Mouse (Mus musculus) lung, postnatal 0 days (tissue): ENCODE data around the gene Mydgf. TPM values are rescaled to one million over a fixed set of nuclear protein-coding genes. Genes with fewer than 3 reads are reported as not detected.

Experiments used
- ATAC-seq: fragments of 200-750 bp; cut with Nextera tagmentation; 2 replicates; pipeline ENCODE4 v1.8.0; 2017; ENCODE audit warnings: moderate library complexity
- DNase-seq: peaks from one replicate; pipeline ENCODE4 v3.0.0-alpha.2; 2016; ENCODE audit warnings: low spot score
- H3K27ac ChIP-seq: fragments of 300-500 bp; sonication (generic); 2 replicates; pipeline ENCODE4 v1.5.1; 2014; ENCODE audit warnings: antibody characterized with exemption, mild to moderate bottlenecking, low read length, mixed read lengths
- H3K27me3 ChIP-seq: fragments of 300-500 bp; sonication (generic); replicated peaks from 2 replicates; pipeline ENCODE4 v1.6.1; 2014; ENCODE audit warnings: low read length, mixed read lengths; ENCODE audit not compliant: insufficient read depth
- H3K36me3 ChIP-seq: fragments of 300-500 bp; sonication (generic); 2 replicates; pipeline ENCODE4 v1.6.1; 2014; ENCODE audit warnings: low read length, mixed read lengths; ENCODE audit not compliant: insufficient read depth
- H3K4me1 ChIP-seq: fragments of 300-500 bp; sonication (generic); 2 replicates; pipeline ENCODE4 v1.6.1; 2014; ENCODE audit warnings: antibody characterized with exemption, low read depth, low read length, mixed read lengths; ENCODE audit not compliant: insufficient read depth
- H3K4me2 ChIP-seq: fragments of 300-500 bp; sonication (generic); replicated peaks from 2 replicates; pipeline ENCODE4 v1.6.1; 2014; ENCODE audit warnings: low read depth, mild to moderate bottlenecking, low read length, moderate library complexity, mixed read lengths
- H3K4me3 ChIP-seq: fragments of 300-500 bp; sonication (generic); 2 replicates; pipeline ENCODE4 v1.5.1; 2014; ENCODE audit warnings: low read depth, low read length
- H3K9ac ChIP-seq: fragments of 300-500 bp; sonication (generic); replicated peaks from 2 replicates; pipeline ENCODE4 v1.6.1; 2014; ENCODE audit warnings: low read depth, mild to moderate bottlenecking
- H3K9me3 ChIP-seq: fragments of 300-500 bp; sonication (generic); 2 replicates; pipeline ENCODE4 v1.6.1; 2016; ENCODE audit warnings: low read length, mixed read lengths
- CTCF ChIP-seq: IDR thresholded peaks from 2 replicates; pipeline ENCODE4 v1.5.1; 2016; ENCODE audit warnings: antibody characterized with exemption, mild to moderate bottlenecking
- EP300 ChIP-seq: IDR thresholded peaks from 2 replicates; pipeline ENCODE4 v1.6.1; 2016; ENCODE audit warnings: antibody characterized with exemption, mild to moderate bottlenecking, control low read depth
- WGBS: fragments of 180-500 bp; shearing (Covaris S2); extraction: QIAGEN DNeasy Blood & Tissue Kit; methylation state at CpG from one replicate; pipeline ENCODE4 v1.1.7; 2014; 5-methylcytosine and 5-hydroxymethylcytosine counted together
- polyA plus RNA-seq: library from polyadenylated mRNA; unstranded; fragments of >200 nt; fragmentation: Nextera tagmentation; extraction: Ambion mirVana; gene quantifications from 2 replicates; pipeline ENCODE4 v1.2.1, GENCODE M21; 2015

Gene Mydgf
- polyA plus RNA-seq, 1 experiment from 2014 or later = 71.2 TPM

DNA sequence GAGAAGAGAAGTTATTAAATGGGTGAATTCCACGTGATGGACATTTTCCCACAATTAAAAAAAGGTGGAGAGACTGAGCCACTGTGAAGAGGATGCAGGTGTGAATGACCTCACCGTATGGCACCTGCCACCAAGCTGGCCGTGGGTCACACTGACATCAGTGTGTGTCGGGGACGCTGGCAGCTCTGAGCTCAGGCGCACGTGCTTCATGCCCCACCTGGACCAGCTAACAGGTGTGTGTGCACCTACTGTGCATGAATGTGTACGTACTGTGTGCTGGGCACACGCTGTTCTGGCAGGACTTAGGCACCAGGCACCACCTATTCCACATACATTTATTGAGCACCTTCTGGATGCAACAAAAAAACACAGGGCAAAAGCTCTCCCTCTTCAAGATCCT lies 39.2 kb downstream of the Mydgf start:
- Histone ChIP-seq H3K4me3 (no peak overlapping the region), H3K27me3 (peaks cover 43% of the 10 kb centered on the region), H3K9ac (no peak overlapping the region), H3K27ac (no peak overlapping the region), H3K9me3 (no peaks in the 10 kb centered on the region), H3K4me2 (no peak overlapping the region), H3K36me3 (no peaks in the 10 kb centered on the region), H3K4me1 (peaks cover 8% of the 10 kb centered on the region)
- ATAC-seq = no peak
- TF ChIP-seq EP300 = no peak
- TF ChIP-seq CTCF = no peak
- no peak for DNase-seq
- 67% methylated on average over 9 of the region's 9 CpGs for WGBS

DNA sequence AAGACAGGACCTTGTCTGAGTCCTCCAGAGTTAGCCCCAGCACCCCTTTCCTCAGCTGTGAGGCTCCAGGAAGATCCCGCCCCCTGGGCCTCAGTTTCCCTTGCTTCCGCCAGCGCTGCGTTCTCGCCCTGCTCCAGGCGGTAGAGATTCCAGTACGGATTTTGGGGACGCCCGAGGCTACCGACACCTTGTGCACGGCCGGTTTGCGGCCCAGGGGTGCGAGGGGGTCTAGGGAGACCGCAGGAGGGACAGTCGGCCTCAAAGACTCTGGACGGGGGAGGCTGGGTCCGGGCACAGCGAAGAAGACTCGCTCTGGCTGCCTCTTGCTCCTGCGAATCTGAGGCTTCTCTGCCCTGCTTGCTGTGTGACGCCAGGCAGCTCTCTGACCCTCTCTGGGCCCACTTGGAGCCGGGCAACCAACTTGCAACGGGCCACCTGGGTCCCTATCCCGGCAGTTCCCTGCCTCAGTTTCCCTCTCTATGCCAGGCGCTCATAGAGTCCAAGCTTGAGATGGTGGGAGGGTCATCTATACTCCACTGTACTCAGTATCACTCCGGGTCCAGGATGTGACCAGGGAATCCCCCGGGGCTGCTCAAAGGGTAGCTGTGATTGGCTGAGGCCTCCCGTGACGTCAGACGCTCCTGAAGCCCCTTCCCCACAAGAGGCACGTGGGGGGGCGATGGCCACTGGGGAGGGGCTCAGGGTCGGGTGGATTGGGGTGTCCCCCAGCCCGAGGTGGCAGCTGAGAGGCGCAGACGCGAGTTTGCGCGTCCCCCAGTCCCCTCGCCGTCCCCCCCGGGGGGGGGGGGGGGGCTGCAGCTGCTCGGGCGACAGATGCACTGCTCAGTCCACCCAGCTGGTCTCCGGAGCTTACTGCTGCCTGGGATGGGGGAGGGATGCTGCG lies 41.8 kb downstream of the Mydgf start:
- ATAC-seq = no peak
- WGBS = 1% methylated on average over 39 of the region's 47 CpGs
- H3K4me3 ChIP-seq = peak overlapping the region; percentile 10; the same call in 1 of the 2 replicates
- no peak for DNase-seq
- H3K4me1 ChIP-seq = peaks cover 8% of the 10 kb centered on the region
- TF ChIP-seq EP300 (no peak), CTCF (no peak)
- no peak overlapping the region; the same call in 1 of the 2 replicates for H3K9ac ChIP-seq
- H3K9me3 ChIP-seq = no peaks in the 10 kb centered on the region
- peak overlapping the region; percentile 52 for H3K4me2 ChIP-seq
- H3K27ac ChIP-seq = no peak overlapping the region
- no peaks in the 10 kb centered on the region for H3K36me3 ChIP-seq
- peaks cover 31% of the 10 kb centered on the region; the same call in 1 of the 2 replicates for H3K27me3 ChIP-seq

DNA sequence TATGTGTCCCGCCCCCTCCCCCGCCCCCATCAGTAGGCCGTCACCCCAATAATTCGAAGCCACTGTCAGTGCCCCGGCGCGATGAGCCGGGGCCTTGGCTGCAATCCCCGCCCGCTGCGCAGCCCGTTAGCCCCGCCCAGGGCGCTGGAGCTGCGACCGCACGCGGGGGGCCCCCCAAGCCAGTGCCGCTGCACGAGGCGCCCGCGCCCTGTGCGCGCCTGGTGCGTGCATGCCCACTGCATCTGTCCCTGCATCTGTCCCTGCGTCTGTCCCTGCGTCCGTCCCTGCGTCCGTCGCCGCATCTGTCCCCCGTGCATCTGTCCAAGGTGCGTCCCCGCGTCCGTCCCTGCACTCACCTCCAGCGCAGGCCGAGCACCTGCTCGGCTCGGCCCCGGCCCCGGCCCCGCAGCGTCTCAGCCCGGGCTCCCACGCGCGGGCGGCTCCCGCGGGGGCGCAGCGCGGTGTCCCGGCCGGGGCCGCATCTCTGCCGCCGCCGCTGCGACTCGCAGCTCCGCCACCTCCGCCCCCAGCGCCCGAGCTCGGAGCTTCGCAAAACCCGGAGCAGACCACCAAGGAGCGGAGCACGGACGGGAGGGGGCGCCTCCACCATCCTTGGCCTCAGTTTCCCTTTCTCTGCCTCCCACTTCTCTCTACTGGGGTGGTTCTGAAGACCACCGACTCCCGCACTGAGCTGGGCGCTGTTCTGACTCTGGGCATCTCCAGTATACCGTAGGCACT lies 43.7 kb downstream of the Mydgf start, which contains the start of gene Sema6b:
TSS of gene Sema6b (minus strand) at position 486 of the 738 bp plus-strand sequence.
- ATAC-seq (peak; percentile 44), DNase-seq (no peak)
- no peak within 1 kb of the TSS for H3K9ac ChIP-seq
- WGBS = 2% methylated on average over 44 of the region's 79 CpGs
- peak within 1 kb of the TSS; percentile 97 for H3K4me2 ChIP-seq
- no peaks in the 10 kb centered on the region for H3K36me3 ChIP-seq
- no peaks in the 10 kb centered on the region for H3K9me3 ChIP-seq
- H3K27ac ChIP-seq = no peak within 1 kb of the TSS
- H3K27me3 ChIP-seq = peaks cover 31% of the 10 kb centered on the region; the same call in 1 of the 2 replicates
- peaks cover 8% of the 10 kb centered on the region for H3K4me1 ChIP-seq
- H3K4me3 ChIP-seq = peak within 1 kb of the TSS; percentile 60
- TF ChIP-seq CTCF = peak; percentile 20; the same call in 1 of the 2 replicates
- TF ChIP-seq EP300 = no peak

DNA sequence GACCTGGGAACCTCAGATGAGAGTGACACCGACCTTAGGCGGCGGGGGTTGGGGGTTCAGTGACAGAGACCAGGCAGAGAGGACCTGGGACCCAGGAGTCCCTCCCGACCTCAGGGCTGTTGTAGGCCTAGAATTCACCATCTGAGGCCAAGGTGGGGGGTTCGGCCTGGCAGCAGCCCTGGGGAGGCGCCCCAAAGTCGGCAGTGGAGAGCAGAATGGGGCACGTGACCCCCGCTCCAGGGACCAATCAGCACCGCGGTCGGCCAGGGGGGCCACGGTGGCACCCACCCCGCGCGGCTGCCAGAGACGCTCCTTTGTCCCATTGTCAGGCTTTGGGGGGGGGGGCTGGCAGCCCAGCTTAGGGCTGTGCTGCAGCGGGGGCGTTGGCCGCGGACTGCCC lies 44.4 kb downstream of the Mydgf start:
- TF ChIP-seq CTCF (no peak), EP300 (no peak)
- 10% methylated on average over 17 of the region's 21 CpGs for WGBS
- peak; percentile 9; the same call in 1 of the 2 replicates for ATAC-seq
- Histone ChIP-seq H3K4me3 (peak overlapping the region; percentile 60), H3K9me3 (no peaks in the 10 kb centered on the region), H3K9ac (no peak overlapping the region), H3K27ac (no peak overlapping the region), H3K27me3 (peaks cover 28% of the 10 kb centered on the region; the same call in 1 of the 2 replicates), H3K36me3 (no peaks in the 10 kb centered on the region), H3K4me2 (peak overlapping the region; percentile 97), H3K4me1 (peaks cover 8% of the 10 kb centered on the region)
- DNase-seq = no peak

DNA sequence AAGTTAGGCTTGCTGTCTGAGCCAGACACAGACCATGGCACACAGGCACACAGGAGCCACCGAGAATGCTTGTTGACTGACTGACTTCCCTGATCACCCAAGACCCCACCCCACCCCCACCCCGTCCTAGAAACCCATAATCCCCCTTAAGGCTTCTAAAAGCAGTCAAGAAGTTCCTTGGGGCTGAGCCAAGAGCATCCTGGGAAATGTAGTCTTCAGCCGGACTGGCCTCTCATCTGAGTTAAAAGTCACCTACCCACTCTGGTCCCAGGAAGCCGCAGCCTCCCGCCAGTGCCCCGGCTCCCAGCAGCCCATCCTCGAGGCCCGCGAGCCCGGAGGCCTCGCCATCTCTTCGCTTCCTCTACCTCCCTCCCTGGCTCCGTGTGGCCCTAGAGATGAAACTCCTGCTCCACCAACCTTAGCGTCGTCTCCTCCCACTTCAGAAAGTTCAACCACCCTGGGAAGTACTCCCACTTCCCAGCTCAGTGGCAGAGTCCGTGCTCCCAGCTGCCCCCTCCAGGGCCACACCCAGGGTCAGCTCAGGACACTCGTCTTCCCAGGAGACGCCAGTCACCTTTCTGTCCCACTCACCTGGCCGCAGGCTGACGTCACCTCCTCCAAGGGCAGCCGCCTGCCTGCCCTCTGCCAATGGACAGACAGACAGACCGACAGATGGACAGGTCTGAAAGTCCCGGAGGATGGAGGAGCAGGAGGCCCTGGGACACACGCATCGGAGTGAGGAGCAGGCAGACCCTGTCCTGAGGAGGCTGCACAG lies 45.7 kb downstream of the Mydgf start:
- WGBS = 30% methylated on average over 25 of the region's 25 CpGs
- DNase-seq = no peak
- Histone ChIP-seq H3K9ac (no peak overlapping the region), H3K9me3 (no peaks in the 10 kb centered on the region), H3K4me2 (no peak overlapping the region; the same call in 1 of the 2 replicates), H3K4me1 (peaks cover 8% of the 10 kb centered on the region), H3K4me3 (no peak overlapping the region), H3K27ac (no peak overlapping the region), H3K27me3 (peaks cover 28% of the 10 kb centered on the region; the same call in 1 of the 2 replicates), H3K36me3 (no peaks in the 10 kb centered on the region)
- TF ChIP-seq CTCF = no peak
- TF ChIP-seq EP300 = no peak
- no peak for ATAC-seq
